Mouse (Mus musculus) cerebellum, postnatal 25 days (tissue): ENCODE data around the gene Shank2.

Experiments
- DNase-seq, 2 experiments: peaks; one replicate each; pipeline ENCODE4 v3.0.0; 2021; ENCODE audit warnings: mixed read lengths in 2 of 2

Gene Shank2

GRCm38 (mm10) chr7:144174329-144174728 is 172.6 kb downstream of the Shank2 start:
- no peak for DNase-seq

- DNase-seq, result peak in 1 of 2 experiments; percentile 45
These were observed 173.3 kb downstream of the Shank2 start for GRCm38 (mm10) chr7:144175025-144175424.

- DNase-seq, result peak; percentile 69 to 71
These were observed 173.9 kb downstream of the Shank2 start for GRCm38 (mm10) chr7:144175481-144176233.

GRCm38 (mm10) chr7:144176234-144176730 is 174.6 kb downstream of the Shank2 start:
- peak in 1 of 2 experiments; percentile 23 for DNase-seq

- DNase-seq, result no peak
These were observed 177.7 kb downstream of the Shank2 start for GRCm38 (mm10) chr7:144179436-144179835.

GRCm38 (mm10) chr7:144180885-144181284 is 179.2 kb downstream of the Shank2 start:
- peak; percentile 72 to 85 for DNase-seq

GRCm38 (mm10) chr7:144187869-144188430 is 186.2 kb downstream of the Shank2 start:
- DNase-seq, result no peak

GRCm38 (mm10) chr7:144189446-144189845 is 187.7 kb downstream of the Shank2 start:
- no peak for DNase-seq

GRCm38 (mm10) chr7:144198491-144198890 is 196.8 kb downstream of the Shank2 start:
- no peak for DNase-seq

- no peak for DNase-seq
These were observed 200.4 kb downstream of the Shank2 start for GRCm38 (mm10) chr7:144202017-144202682.

- no peak for DNase-seq
These were observed 202.6 kb downstream of the Shank2 start for GRCm38 (mm10) chr7:144204290-144204689.

- DNase-seq, result peak in 1 of 2 experiments; percentile 44
These were observed 203.4 kb downstream of the Shank2 start for GRCm38 (mm10) chr7:144205161-144205560.

- DNase-seq, result no peak
These were observed 204.1 kb downstream of the Shank2 start for GRCm38 (mm10) chr7:144205837-144206236.

- DNase-seq, result no peak
These were observed 204.5 kb downstream of the Shank2 start for GRCm38 (mm10) chr7:144206254-144206653.

GRCm38 (mm10) chr7:144207100-144207499 is 205.4 kb downstream of the Shank2 start:
- DNase-seq, result no peak

- peak; percentile 82 to 87 for DNase-seq
These were observed 206.1 kb downstream of the Shank2 start for GRCm38 (mm10) chr7:144207849-144208248.

- DNase-seq, result no peak
These were observed 206.9 kb downstream of the Shank2 start for GRCm38 (mm10) chr7:144208628-144209027.

GRCm38 (mm10) chr7:144210526-144210925 is 208.8 kb downstream of the Shank2 start:
- DNase-seq, result no peak

GRCm38 (mm10) chr7:144212694-144213093 is 211.0 kb downstream of the Shank2 start:
- no peak for DNase-seq

GRCm38 (mm10) chr7:144217192-144217591 is 215.5 kb downstream of the Shank2 start:
- peak; percentile 80 to 86 for DNase-seq

GRCm38 (mm10) chr7:144228683-144229082 is 227.0 kb downstream of the Shank2 start:
- no peak for DNase-seq

- DNase-seq, result no peak
These were observed 227.7 kb downstream of the Shank2 start for GRCm38 (mm10) chr7:144229421-144229820.

GRCm38 (mm10) chr7:144232132-144232706 is 230.5 kb downstream of the Shank2 start:
- no peak for DNase-seq
